Mouse (Mus musculus) left cerebral cortex, adult 2 months (tissue): Measurements from ENCODE around the gene Tbp. TPM values are rescaled to one million over a fixed set of nuclear protein-coding genes. Genes with fewer than 3 reads are reported as not detected.
"Not testable (repeated sequence)": the region's sequence is repeated elsewhere in the genome, so short reads cannot be mapped to it uniquely, and the experiment has no call there.

Source experiments
- DNase-seq, 2 experiments: peaks; one replicate each; pipeline ENCODE4 v3.0.0; 2021 to 2022; ENCODE audit warnings: low spot score in 2 of 2, mixed read lengths in 1 of 2; ENCODE audit errors: extremely low spot score in 1 of 2
- H3K27ac ChIP-seq: fragments of 200-600 bp; 2 replicates; pipeline ENCODE4 v1.8.1; 2022
- H3K4me3 ChIP-seq: fragments of 200-600 bp; 2 replicates; pipeline ENCODE4 v1.8.1; 2022
- CTCF ChIP-seq: fragments of 200-600 bp; IDR thresholded peaks from 2 replicates; pipeline ENCODE4 v1.8.1; 2022; ENCODE audit warnings: antibody characterized with exemption, mild to moderate bottlenecking, moderate library complexity
- intact Hi-C: fragments of 180-260 bp; cut with DNase I; formaldehyde crosslinking; loops from one replicate; pipeline ENCODE4 v1.15.1; 2025
- total RNA-seq, 2 experiments: library from RNA; stranded (reverse); gene quantifications; 2 replicates each; pipeline ENCODE4 v1.2.3; 2021

Gene Tbp
- total RNA-seq, 2 experiments from 2014 or later: 29.3 to 32.2 TPM

DNA sequence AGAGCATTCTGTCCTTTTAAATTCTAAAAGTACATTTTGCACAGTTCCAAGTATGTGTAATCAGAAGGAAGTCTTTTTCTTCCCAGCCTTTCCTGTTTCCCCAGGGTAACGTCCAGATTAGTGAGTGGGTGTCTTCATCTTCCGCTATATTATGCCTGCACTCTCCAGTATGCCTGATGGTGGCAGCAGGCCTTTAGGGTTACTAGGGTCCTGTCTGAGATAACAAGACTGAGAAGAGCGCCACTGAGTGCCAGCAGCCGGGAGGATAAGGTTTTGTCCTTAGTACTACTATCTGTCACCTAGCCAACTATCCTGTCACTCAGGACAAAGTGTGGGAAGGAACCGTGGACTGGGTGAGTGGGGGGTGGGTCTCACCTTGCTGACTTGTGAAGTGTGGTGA is 18.1 kb downstream of the Tbp start:
- Histone ChIP-seq H3K4me3 (no peak overlapping the region), H3K27ac (no peak overlapping the region)
- no peak for TF ChIP-seq CTCF
- DNase-seq: no peak
- intact Hi-C loops: loop anchor here (2.0 kb wide), 1 partner anchor 13 kb away; no protein-coding TSS in a partner anchor

DNA sequence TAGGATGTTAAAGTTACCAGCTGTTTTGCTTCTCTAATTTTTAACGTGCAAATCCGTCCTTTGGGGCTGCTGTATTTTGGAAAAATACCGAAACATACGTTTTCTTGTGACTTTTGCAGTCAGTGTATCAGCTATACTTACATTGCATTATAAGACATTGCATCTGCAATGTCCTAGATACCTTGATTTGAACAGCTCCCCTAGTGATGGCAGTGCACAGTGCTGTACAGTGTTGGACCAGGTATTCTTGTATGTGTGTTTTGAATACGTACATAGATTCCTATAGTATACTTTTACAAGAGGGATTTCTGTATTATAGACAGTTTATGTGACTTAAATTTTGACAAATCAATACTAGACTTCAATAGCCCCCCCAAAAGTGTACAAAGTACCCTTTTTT is 18.5 kb downstream of the Tbp start:
- no peak; the same call in 1 of the 2 replicates for TF ChIP-seq CTCF
- intact Hi-C loops: loop anchor here (2.0 kb wide), 1 partner anchor 13 kb away; no protein-coding TSS in a partner anchor
- Histone ChIP-seq H3K27ac (no peak overlapping the region), H3K4me3 (no peak overlapping the region)
- no peak for DNase-seq

DNA sequence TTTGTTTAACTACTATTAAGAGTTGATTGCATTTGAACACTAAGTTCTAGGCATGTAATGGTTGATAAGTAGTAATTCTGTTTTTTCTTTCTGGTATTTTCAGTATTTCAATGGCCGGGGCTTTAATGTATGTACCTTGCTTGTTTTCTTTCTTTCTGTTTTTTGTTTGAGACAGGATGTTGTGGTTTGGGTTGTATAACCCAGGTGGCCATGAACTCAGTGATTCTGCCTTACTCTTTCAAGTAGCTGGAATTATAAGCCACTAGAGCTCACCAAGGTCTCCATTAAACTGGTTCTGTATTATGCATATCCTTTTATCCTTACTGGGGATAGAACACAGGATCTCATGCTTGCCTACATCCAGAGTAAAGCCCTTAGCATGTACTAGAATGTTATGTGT is 19.1 kb downstream of the Tbp start:
- no peak for DNase-seq
- no peak for TF ChIP-seq CTCF
- Histone ChIP-seq H3K27ac (no peak overlapping the region), H3K4me3 (no peak overlapping the region)
- intact Hi-C loops: loop anchor here (2.0 kb wide), 1 partner anchor 14 kb away; no protein-coding TSS in a partner anchor

GRCm38 (mm10) chr17:15526304-15526703 is 26.6 kb downstream of the Tbp start:
- TF ChIP-seq CTCF: no peak
- Histone ChIP-seq H3K27ac (no peak overlapping the region), H3K4me3 (peak overlapping the region; percentile 72)
- intact Hi-C loops: loop anchor here (2.0 to 5.0 kb wide), 3 partner anchors 38 to 196 kb away; partner anchors contain the start of gene Prdm9
- no peak for DNase-seq

DNA sequence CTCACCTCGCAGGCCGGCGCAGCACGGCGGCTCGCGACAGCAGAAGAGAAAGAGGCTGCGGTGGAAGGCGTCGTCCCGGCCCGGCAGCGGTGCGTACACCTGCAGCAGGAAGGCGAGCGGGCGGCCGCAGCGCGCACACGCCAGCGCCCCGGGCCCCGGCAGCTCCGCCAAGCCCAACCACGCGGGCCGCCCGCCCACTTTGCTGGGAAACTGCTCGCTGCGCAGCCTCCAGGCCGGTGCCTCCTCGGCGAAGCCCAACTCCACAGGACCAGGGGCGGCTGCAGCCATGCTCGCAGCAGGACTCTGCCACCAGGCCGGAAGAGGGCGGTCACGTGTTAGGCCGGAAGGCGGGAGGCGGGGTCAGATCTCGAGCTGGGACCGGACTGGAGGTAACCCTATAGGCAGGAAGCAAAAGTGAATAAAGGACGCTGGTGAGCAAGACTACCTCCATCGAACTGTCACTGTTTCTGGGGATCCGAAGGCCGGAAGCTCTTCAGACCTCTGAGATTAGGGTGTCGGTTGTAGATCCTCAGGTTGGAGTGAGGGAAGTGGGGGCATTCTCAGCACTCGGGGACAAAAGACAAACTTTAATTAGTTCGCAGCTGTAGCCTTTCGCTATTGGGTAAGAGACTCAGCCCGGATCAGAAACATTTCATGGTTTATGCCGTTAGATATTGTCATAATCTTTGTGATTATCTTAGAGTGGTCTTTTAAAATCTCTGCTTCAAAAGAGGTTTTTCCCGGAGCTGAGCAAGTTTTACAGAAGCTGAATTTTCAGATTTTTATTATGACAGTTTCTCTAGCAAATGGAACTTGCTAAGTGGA is 27.5 kb downstream of the Tbp start, which contains the start of gene Pdcd2:
Gene Pdcd2, minus strand, starts transcription at position 316 of the 825 bp plus-strand sequence.
- TF ChIP-seq CTCF: peak; percentile 35
- H3K4me3 ChIP-seq: peak within 1 kb of the TSS; percentile 72
- H3K27ac ChIP-seq: peak within 1 kb of the TSS; percentile 70
- intact Hi-C loops: loop anchor here (2.0 to 5.0 kb wide), 3 partner anchors 38 to 195 kb away; partner anchors contain the start of gene Prdm9
- DNase-seq: peak; percentile 91 to 92

GRCm38 (mm10) chr17:15527811-15528136 is 28.1 kb downstream of the Tbp start:
- DNase-seq: no peak
- Histone ChIP-seq H3K27ac (peak overlapping the region; percentile 70; the same call in 1 of the 2 replicates), H3K4me3 (peak overlapping the region; percentile 72)
- TF ChIP-seq CTCF: no peak
- intact Hi-C loops: loop anchor here (2.0 to 5.0 kb wide), 3 partner anchors 37 to 195 kb away; partner anchors contain the start of gene Prdm9

DNA sequence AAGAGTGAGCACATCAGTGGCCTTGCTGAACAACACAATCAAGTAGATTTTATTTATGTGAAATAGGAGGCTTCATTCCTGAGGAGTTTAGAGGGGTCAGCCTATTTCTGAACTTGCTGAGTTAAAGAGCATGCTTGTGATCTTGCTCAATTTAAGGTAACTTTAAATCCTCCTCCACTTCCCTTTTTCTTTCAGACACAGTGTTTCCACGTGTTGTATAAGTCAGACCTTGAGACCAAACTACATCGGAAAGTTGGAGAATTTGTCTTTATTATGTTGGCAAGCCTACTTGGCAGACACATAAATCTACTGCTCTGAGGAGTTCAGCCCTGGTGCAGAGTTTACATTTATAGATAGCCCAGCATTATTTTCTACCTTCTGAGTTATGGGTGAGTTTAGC is 29.2 kb downstream of the Tbp start:
- Histone ChIP-seq H3K4me3 (no peak overlapping the region), H3K27ac (no peak overlapping the region)
- intact Hi-C loops: loop anchor here (5.0 kb wide), 2 partner anchors 178 to 193 kb away; no protein-coding TSS in a partner anchor
- TF ChIP-seq CTCF: no peak
- DNase-seq: no peak

DNA sequence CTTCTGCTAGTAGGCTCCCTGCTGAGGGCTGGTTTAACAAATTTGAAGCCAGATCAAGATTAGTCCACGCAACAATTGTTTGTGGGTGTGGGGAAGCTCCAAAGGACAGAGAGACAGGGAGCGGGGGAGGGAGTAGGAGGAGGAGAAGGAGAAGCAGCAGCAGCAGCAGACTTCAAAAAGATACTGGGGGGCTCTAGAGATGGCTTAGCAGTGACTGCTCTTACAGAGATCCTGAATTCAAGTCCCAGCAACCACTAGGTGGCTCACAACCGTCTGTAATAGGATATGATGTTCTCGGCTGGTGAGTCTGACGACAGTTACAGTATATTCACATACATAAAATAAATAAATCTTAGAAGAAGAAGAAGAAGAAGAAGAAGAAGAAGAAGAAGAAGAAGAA is 30.5 kb downstream of the Tbp start:
- intact Hi-C loops: no loop called here
- peak; percentile 55 for TF ChIP-seq CTCF
- Histone ChIP-seq H3K4me3 (no peak overlapping the region), H3K27ac (no peak overlapping the region)
- DNase-seq: peak; percentile 45

DNA sequence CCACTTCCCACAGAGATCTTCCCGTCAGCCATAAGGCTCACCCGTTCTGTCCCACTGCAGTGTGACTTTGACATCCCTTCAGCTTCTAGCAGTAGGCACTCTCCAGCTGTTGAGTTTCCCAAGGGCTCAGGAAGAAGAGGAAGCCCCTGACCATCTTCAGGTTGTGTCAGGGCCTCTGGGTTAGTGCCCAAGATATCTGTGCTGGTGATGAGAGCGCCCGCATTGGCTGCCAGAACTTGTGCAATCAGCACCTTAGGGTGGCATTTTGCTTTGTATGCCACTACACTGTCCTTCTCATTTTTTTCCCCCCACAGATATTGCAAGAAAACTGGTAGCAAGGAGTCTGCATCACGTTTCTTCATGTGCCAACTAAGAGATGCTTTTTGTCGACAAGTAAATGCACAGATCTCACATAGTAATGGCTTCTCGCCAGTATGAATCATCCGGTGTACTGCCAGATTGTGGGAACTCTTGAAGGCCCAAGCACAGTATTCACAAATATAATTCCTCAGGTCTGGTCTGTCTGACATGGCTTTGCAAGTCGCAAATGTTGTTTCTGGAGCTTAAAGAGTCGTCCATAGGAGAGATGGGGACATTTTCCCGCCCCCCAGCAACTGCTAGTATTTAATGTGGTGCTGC is 35.6 kb downstream of the Tbp start:
- H3K27ac ChIP-seq: no peak overlapping the region
- DNase-seq: peak in 1 of 2 experiments; percentile 44
- TF ChIP-seq CTCF: no peak
- intact Hi-C loops: no loop called here
- H3K4me3 ChIP-seq: no peak overlapping the region

- no peak overlapping the region for H3K27ac ChIP-seq
Measured at GRCm38 (mm10) chr17:15535943-15536342, 36.3 kb downstream of the Tbp start.

DNA sequence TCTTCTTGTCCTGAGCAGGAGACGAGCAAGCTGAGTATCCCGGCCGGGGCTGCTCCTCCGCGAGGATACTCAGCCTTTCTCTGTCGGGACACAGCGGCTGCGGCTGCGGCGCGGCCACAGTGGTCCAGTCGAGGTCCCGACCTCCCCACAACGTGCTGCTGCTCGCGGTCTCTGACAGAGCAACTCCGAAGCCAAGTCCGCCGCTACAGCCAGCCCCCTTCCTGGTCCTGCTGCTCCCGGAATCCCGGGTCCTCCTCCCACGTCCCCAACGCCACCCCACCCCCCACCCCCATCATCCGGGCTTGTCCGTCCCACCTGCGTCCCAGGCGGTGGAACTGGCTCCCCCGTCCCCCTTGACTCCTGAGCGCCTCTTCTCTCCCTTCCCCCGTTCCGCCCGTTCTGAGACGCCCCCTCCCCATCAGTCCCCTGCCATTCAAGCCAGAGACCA is 36.8 kb downstream of the Tbp start:
- no peak for TF ChIP-seq CTCF
- no peak for DNase-seq
- intact Hi-C loops: no loop called here
- H3K4me3 ChIP-seq: peak overlapping the region; percentile 42
- H3K27ac ChIP-seq: no peak overlapping the region

More at GRCm38 (mm10) chr17:15535943-15536342, 36.3 kb downstream of the Tbp start:
- intact Hi-C loops: no loop called here
- TF ChIP-seq CTCF: no peak
- H3K4me3 ChIP-seq: peak overlapping the region; percentile 42
- DNase-seq: no peak

DNA sequence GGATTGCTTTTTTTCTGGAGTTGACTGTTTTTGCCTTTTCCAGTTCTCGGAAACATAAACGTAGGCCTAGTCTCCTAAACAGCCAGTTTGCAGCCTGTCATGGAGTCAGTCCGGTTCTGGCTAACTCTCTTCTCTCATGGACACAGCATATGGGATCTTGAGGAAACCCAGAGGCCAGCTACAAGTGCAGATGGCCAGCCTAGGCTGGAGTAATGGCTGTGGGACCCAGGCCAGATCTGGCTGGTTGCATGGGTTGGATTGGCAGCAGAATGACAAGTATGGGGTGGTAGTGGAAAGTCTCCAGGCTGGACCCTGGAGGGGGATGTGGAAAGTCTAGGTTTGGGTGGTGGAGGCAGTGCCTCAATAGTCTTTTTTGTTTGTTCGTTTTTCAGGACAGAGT is 40.6 kb downstream of the Tbp start:
- intact Hi-C loops: no loop called here
- TF ChIP-seq CTCF: no peak
- no peak overlapping the region for H3K27ac ChIP-seq
- no peak overlapping the region for H3K4me3 ChIP-seq
- no peak for DNase-seq

GRCm38 (mm10) chr17:15543868-15544267 is 44.2 kb downstream of the Tbp start:
- H3K27ac ChIP-seq, intact Hi-C loops, DNase-seq, H3K4me3 ChIP-seq: not testable (repeated sequence)
